Mouse (Mus musculus) heart, embryonic 14.5 days (tissue): Measurements from ENCODE around the gene Ccdc74a. TPM values are rescaled to one million over a fixed set of nuclear protein-coding genes. Genes with fewer than 3 reads are reported as not detected.

ENCODE experiments used
- ATAC-seq: fragments of 200-750 bp; cut with Nextera tagmentation; 2 replicates; pipeline ENCODE4 v1.8.0; 2017; ENCODE audit warnings: low read depth, moderate TSS enrichment; ENCODE audit not compliant: insufficient number of reproducible peaks, insufficient read depth, low FRiP score
- H3K27ac ChIP-seq, 2 experiments: fragments of 200-500 bp in 1 of 2; fragments of 300-500 bp in 1 of 2; sonication (generic) in 1 of 2; replicated peaks in 1 of 2; 2 replicates each; pipeline ENCODE4 v1.5.1; 2012 to 2014; ENCODE audit warnings: low read depth in 2 of 2, low read length in 2 of 2, control low read depth in 1 of 2, mild to moderate bottlenecking in 1 of 2, mixed read lengths in 1 of 2; ENCODE audit not compliant: control insufficient read depth in 1 of 2, insufficient read depth in 1 of 2
- H3K27me3 ChIP-seq: fragments of 300-500 bp; sonication (generic); 2 replicates; pipeline ENCODE4 v1.6.1; 2014; ENCODE audit warnings: mild to moderate bottlenecking, low read length, control low read depth; ENCODE audit not compliant: control insufficient read depth, insufficient read depth
- H3K36me3 ChIP-seq: fragments of 300-500 bp; sonication (generic); 2 replicates; pipeline ENCODE4 v1.6.1; 2014; ENCODE audit warnings: mild to moderate bottlenecking, control low read depth, low read length, mixed read lengths; ENCODE audit not compliant: control insufficient read depth, insufficient read depth
- H3K4me1 ChIP-seq, 2 experiments: fragments of 200-500 bp in 1 of 2; fragments of 300-500 bp in 1 of 2; sonication (generic) in 1 of 2; 2 replicates each; pipeline ENCODE4 v1.6.1; 2012 to 2014; ENCODE audit warnings: low read length in 2 of 2, control low read depth in 1 of 2, mixed read lengths in 1 of 2; ENCODE audit not compliant: control insufficient read depth in 2 of 2, insufficient read depth in 2 of 2
- H3K4me2 ChIP-seq: fragments of 300-500 bp; sonication (generic); 2 replicates; pipeline ENCODE4 v1.6.1; 2014; ENCODE audit warnings: mild to moderate bottlenecking, low read length
- H3K4me3 ChIP-seq, 2 experiments: fragments of 200-500 bp in 1 of 2; fragments of 300-500 bp in 1 of 2; sonication (generic) in 1 of 2; 2 replicates each; pipeline ENCODE4 v1.5.1; 2012 to 2014; ENCODE audit warnings: low read length in 2 of 2, mild to moderate bottlenecking in 2 of 2, control low read depth in 1 of 2, low read depth in 1 of 2, moderate library complexity in 1 of 2; ENCODE audit not compliant: control insufficient read depth in 1 of 2, insufficient read depth in 1 of 2
- H3K9ac ChIP-seq: fragments of 300-500 bp; sonication (generic); 2 replicates; pipeline ENCODE4 v1.6.1; 2014; ENCODE audit warnings: mild to moderate bottlenecking, low read length
- H3K9me3 ChIP-seq: fragments of 300-500 bp; sonication (generic); 2 replicates; pipeline ENCODE4 v1.6.1; 2016; ENCODE audit warnings: low read length, control low read depth; ENCODE audit not compliant: control insufficient read depth
- WGBS: fragments of 180-500 bp; shearing (Covaris S2); extraction: QIAGEN DNeasy Blood & Tissue Kit; methylation state at CpG from one replicate; pipeline ENCODE4 v1.1.7; 2014; 5-methylcytosine and 5-hydroxymethylcytosine counted together
- polyA plus RNA-seq: library from polyadenylated mRNA; unstranded; fragments of >200 nt; fragmentation: Nextera tagmentation; extraction: Ambion mirVana; gene quantifications from 2 replicates; pipeline ENCODE4 v1.2.1, GENCODE M21; 2014

The Ccdc74a gene
- polyA plus RNA-seq, 1 experiment from 2014 or later = 4.5 TPM

GRCm38 (mm10) chr16:17643437-17643990 lies 2.8 kb upstream of the Ccdc74a start:
- 86% methylated on average over 4 of the region's 4 CpGs for WGBS
- H3K4me2 ChIP-seq = no peak overlapping the region
- H3K27ac ChIP-seq = no peak overlapping the region
- peaks cover 53% of the 10 kb centered on the region for H3K36me3 ChIP-seq
- no peak overlapping the region for H3K4me3 ChIP-seq
- H3K9me3 ChIP-seq = no peaks in the 10 kb centered on the region
- H3K4me1 ChIP-seq = peaks cover 3 to 8% of the 10 kb centered on the region in 2 experiments; a peak in 3 of 4 replicates
- no peak for ATAC-seq
- no peaks in the 10 kb centered on the region for H3K27me3 ChIP-seq
- H3K9ac ChIP-seq = no peak overlapping the region

- Histone ChIP-seq H3K4me3 (peak overlapping the region in 1 of 2 experiments; percentile 47; a peak in 1 of 4 replicates), H3K27me3 (no peaks in the 10 kb centered on the region), H3K9ac (peak overlapping the region; percentile 59), H3K4me2 (peak overlapping the region; percentile 73), H3K27ac (no peak overlapping the region), H3K9me3 (no peaks in the 10 kb centered on the region), H3K36me3 (peaks cover 49% of the 10 kb centered on the region), H3K4me1 (peaks cover 3 to 8% of the 10 kb centered on the region in 2 experiments; a peak in 3 of 4 replicates)
- 29% methylated on average over 1 of the region's 1 CpGs for WGBS
- no peak for ATAC-seq
Observed at GRCm38 (mm10) chr16:17647156-17647555, 886 bp downstream of the Ccdc74a start.

- no peak for ATAC-seq
Observed at GRCm38 (mm10) chr16:17647566-17648340, 1.5 kb downstream of the Ccdc74a start.

GRCm38 (mm10) chr16:17649925-17650605 lies 3.8 kb downstream of the Ccdc74a start:
- ATAC-seq = no peak
- WGBS = 87% methylated on average over 16 of the region's 16 CpGs
- peaks cover 60% of the 10 kb centered on the region for H3K36me3 ChIP-seq

More at GRCm38 (mm10) chr16:17647566-17648340, 1.5 kb downstream of the Ccdc74a start:
- Histone ChIP-seq H3K4me3 (no peak overlapping the region), H3K9ac (no peak overlapping the region), H3K4me1 (peaks cover 5 to 12% of the 10 kb centered on the region in 2 experiments; a peak in 3 of 4 replicates), H3K9me3 (no peaks in the 10 kb centered on the region), H3K4me2 (no peak overlapping the region), H3K27me3 (no peaks in the 10 kb centered on the region), H3K27ac (no peak overlapping the region), H3K36me3 (peaks cover 49% of the 10 kb centered on the region)
- WGBS = 87% methylated on average over 10 of the region's 10 CpGs

GRCm38 (mm10) chr16:17650711-17651110 lies 4.4 kb downstream of the Ccdc74a start:
- Histone ChIP-seq H3K9ac (no peak overlapping the region), H3K36me3 (peaks cover 66% of the 10 kb centered on the region), H3K4me1 (peaks cover 5 to 15% of the 10 kb centered on the region in 2 experiments; a peak in 3 of 4 replicates), H3K27ac (no peak overlapping the region), H3K4me3 (no peak overlapping the region), H3K9me3 (no peaks in the 10 kb centered on the region), H3K27me3 (no peaks in the 10 kb centered on the region), H3K4me2 (no peak overlapping the region)
- no peak for ATAC-seq
- 87% methylated on average over 1 of the region's 1 CpGs for WGBS

More at GRCm38 (mm10) chr16:17649925-17650605, 3.8 kb downstream of the Ccdc74a start:
- no peaks in the 10 kb centered on the region for H3K27me3 ChIP-seq
- peaks cover 5 to 15% of the 10 kb centered on the region in 2 experiments; a peak in 3 of 4 replicates for H3K4me1 ChIP-seq
- H3K27ac ChIP-seq = no peak overlapping the region
- H3K9ac ChIP-seq = no peak overlapping the region
- no peak overlapping the region for H3K4me2 ChIP-seq
- no peak overlapping the region for H3K4me3 ChIP-seq
- no peaks in the 10 kb centered on the region for H3K9me3 ChIP-seq

GRCm38 (mm10) chr16:17652607-17653006 lies 6.3 kb downstream of the Ccdc74a start:
- no peaks in the 10 kb centered on the region for H3K9me3 ChIP-seq
- H3K36me3 ChIP-seq = peaks cover 76% of the 10 kb centered on the region
- no peak overlapping the region for H3K27ac ChIP-seq
- no peak overlapping the region for H3K9ac ChIP-seq
- peaks cover 10 to 21% of the 10 kb centered on the region in 2 experiments for H3K4me1 ChIP-seq
- H3K27me3 ChIP-seq = no peaks in the 10 kb centered on the region
- H3K4me2 ChIP-seq = no peak overlapping the region
- no peak overlapping the region for H3K4me3 ChIP-seq
- WGBS = 83% methylated on average over 4 of the region's 4 CpGs
- ATAC-seq = no peak

- ATAC-seq = no peak
- WGBS = 96% methylated on average over 5 of the region's 5 CpGs
Observed at GRCm38 (mm10) chr16:17653601-17654000, 7.3 kb downstream of the Ccdc74a start.

More at GRCm38 (mm10) chr16:17653601-17654000, 7.3 kb downstream of the Ccdc74a start:
- no peak overlapping the region for H3K27ac ChIP-seq
- H3K9me3 ChIP-seq = no peaks in the 10 kb centered on the region
- H3K4me3 ChIP-seq = no peak overlapping the region
- H3K27me3 ChIP-seq = no peaks in the 10 kb centered on the region
- H3K36me3 ChIP-seq = peaks cover 84% of the 10 kb centered on the region
- peaks cover 10 to 21% of the 10 kb centered on the region in 2 experiments for H3K4me1 ChIP-seq
- no peak overlapping the region for H3K9ac ChIP-seq
- H3K4me2 ChIP-seq = no peak overlapping the region
